In the genomic region with DNA sequence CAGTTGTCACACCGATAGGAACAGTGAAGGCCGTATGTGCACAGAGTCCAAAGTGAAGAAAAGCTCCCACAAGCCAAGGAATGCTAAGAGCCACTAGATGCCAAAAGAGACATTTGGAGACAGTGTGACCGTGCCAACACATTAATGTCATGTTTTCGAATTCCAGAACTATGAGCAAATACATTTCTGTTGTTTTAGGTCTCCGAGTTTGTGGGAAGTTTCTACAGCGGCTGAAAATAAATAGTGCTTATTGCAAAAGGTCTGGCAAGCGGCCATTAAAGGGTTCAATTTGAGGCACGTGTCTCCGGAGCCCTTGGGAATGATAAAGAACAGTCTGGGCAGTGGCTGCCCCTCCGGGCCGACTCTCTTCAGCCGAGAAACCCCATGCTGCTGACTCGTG, we compare ENCODE assay signal across 11 mouse cellular contexts. TPM values are rescaled to one million over a fixed set of nuclear protein-coding genes. Genes with fewer than 3 reads are reported as not detected.
DNase-seq lines count a peak whose midpoint lies in the region; ATAC-seq and TF ChIP-seq lines count a peak whose summit lies in the region.
"Had no signal": no experiment of that assay in that cellular context is flagged by ENCODE, and none has a peak within 500 bp of the region (broad histone marks: within the 10 kb centered on the region; RNA-seq: fewer than 3 reads in every experiment).

No protein-coding gene starts in this region.

- no peak for TF ChIP-seq POLR2A in heart, adult 2 months (IDR thresholded peaks at IDR 0.05; ENCODE audit: insufficient read depth, low read depth, low read length)

- no peak for TF ChIP-seq EP300 in heart, adult 2 months (IDR thresholded peaks at IDR 0.05; ENCODE audit: insufficient read depth, low read depth, low read length)

- H3K4me3 ChIP-seq in heart, adult 2 months = no peak overlapping the region
- H3K4me3 ChIP-seq in heart, embryonic 10.5 days = no peak overlapping the region
- no peak overlapping the region for H3K4me3 ChIP-seq in lung, embryonic 16.5 days (ENCODE audit: low read length)
- H3K4me3 ChIP-seq: forebrain, embryonic 10.5 days had no signal

- H3K27ac ChIP-seq in heart, adult 2 months = peak overlapping the region; percentile 36
- H3K27ac ChIP-seq in heart, embryonic 10.5 days = no peak overlapping the region
- no peak overlapping the region for H3K27ac ChIP-seq in lung, embryonic 16.5 days (ENCODE audit: low read length)
- H3K27ac ChIP-seq: forebrain, embryonic 10.5 days had no signal

- ATAC-seq in lung, embryonic 16.5 days (ENCODE audit: low read depth) = peak; percentile 93
- no peak for ATAC-seq in granulocyte monocyte progenitor cell, adult 5-6 weeks (replicated peaks; ENCODE audit: poor library complexity, severe bottlenecking)

- H3K4me1 ChIP-seq in heart, adult 2 months (ENCODE audit: control insufficient read depth, insufficient read depth, low read length) = no peaks in the 10 kb centered on the region
- no peaks in the 10 kb centered on the region for H3K4me1 ChIP-seq in heart, embryonic 10.5 days
- H3K4me1 ChIP-seq in lung, embryonic 16.5 days (replicated peaks; ENCODE audit: control insufficient read depth, insufficient read depth, low read length) = no peaks in the 10 kb centered on the region
- H3K4me1 ChIP-seq: forebrain, embryonic 10.5 days had no signal

- intact Hi-C loops in heart, adult 2 months (cut with DNase I) = no loop called here
- intact Hi-C loops in heart, postnatal 10 days (cut with DNase I) = no loop called here

- no peaks in the 10 kb centered on the region for H3K27me3 ChIP-seq in heart, adult 2 months (ENCODE audit: control insufficient read depth, insufficient read depth, low read length)
- no peaks in the 10 kb centered on the region for H3K27me3 ChIP-seq in heart, embryonic 10.5 days (ENCODE audit: insufficient read depth, poor library complexity, severe bottlenecking)
- H3K27me3 ChIP-seq in lung, embryonic 16.5 days (ENCODE audit: control insufficient read depth, insufficient read depth, low read depth, low read length) = no peaks in the 10 kb centered on the region
- H3K27me3 ChIP-seq: CH12.LX had no signal

- no peak overlapping the region for H3K9ac ChIP-seq in heart, adult 2 months (ENCODE audit: low read depth, low read length)
- no peak overlapping the region for H3K9ac ChIP-seq in lung, embryonic 16.5 days (ENCODE audit: low read length)

- peak; percentile 53 to 72 for DNase-seq in heart, adult 2 months
- no peak for DNase-seq in heart, embryonic 10.5 days (ENCODE audit: low spot score)
- peak; percentile 86 for DNase-seq in adrenal gland, postnatal 14 days
- DNase-seq in heart, postnatal 10 days = peak; percentile 77
- no peak for DNase-seq in left cerebral cortex, adult 11 months (ENCODE audit: low spot score)
- no peak for DNase-seq in right cerebral cortex, postnatal 25 days
- DNase-seq: midbrain, embryonic 14.5 days had no signal

- no peaks in the 10 kb centered on the region for H3K79me2 ChIP-seq in heart, adult 2 months (replicated peaks; ENCODE audit: control insufficient read depth, insufficient read depth, low read length)

- 35% methylated on average over 13 of the region's 13 CpGs for WGBS in heart, adult 2 months
- WGBS in heart, embryonic 10.5 days = 77% methylated on average over 13 of the region's 13 CpGs
- WGBS in lung, embryonic 16.5 days = 31% methylated on average over 13 of the region's 13 CpGs

- no peaks in the 10 kb centered on the region for H3K9me3 ChIP-seq in heart, embryonic 10.5 days
- no peaks in the 10 kb centered on the region for H3K9me3 ChIP-seq in lung, embryonic 16.5 days (ENCODE audit: control insufficient read depth, low read length)
- H3K9me3 ChIP-seq: forebrain, embryonic 10.5 days had no signal

- H3K4me2 ChIP-seq in lung, embryonic 16.5 days (ENCODE audit: low read depth, low read length) = no peak overlapping the region

- no peaks in the 10 kb centered on the region for H3K36me3 ChIP-seq in heart, adult 2 months (ENCODE audit: control insufficient read depth, insufficient read depth, low read length)
- H3K36me3 ChIP-seq in heart, embryonic 10.5 days = no peaks in the 10 kb centered on the region
- no peaks in the 10 kb centered on the region for H3K36me3 ChIP-seq in lung, embryonic 16.5 days (ENCODE audit: control insufficient read depth, insufficient read depth, low read length)
- H3K36me3 ChIP-seq: forebrain, embryonic 10.5 days had no signal

- TF ChIP-seq CTCF in heart, adult 2 months (IDR thresholded peaks at IDR 0.05) = no peak

RNA-seq across cellular contexts. Expression of a gene that starts 37.9 kb away (rescaled TPM):
- 10 to 100 TPM; 13.3 to 15.1 TPM for total RNA-seq in heart, adult 2 months (2021)
- polyA plus RNA-seq in heart, adult 2 months (2012; rRNA removed) = 2.6 and 6.3 TPM in 2 replicates
- polyA plus RNA-seq in heart, embryonic 10.5 days (2016; fragmentation: Nextera tagmentation; extraction: Ambion mirVana) = 3.4 and 3.5 TPM in 2 replicates
- total RNA-seq in adrenal gland, postnatal 14 days (2021) = 30.3 and 30.7 TPM in 2 replicates
- 10 to 100 TPM; 18.5 to 19.7 TPM for total RNA-seq in heart, postnatal 10 days (2021)
- 4.1 and 4.6 TPM in 2 replicates for polyA plus RNA-seq in lung, embryonic 16.5 days (2015; fragmentation: Nextera tagmentation; extraction: Ambion mirVana)
- 18.5 and 18.9 TPM in 2 replicates for total RNA-seq in granulocyte monocyte progenitor cell, adult 5-6 weeks (2014; fragmentation: Nextera tagmentation)
- total RNA-seq in granulocyte monocyte progenitor cell, adult 5-6 weeks (2017) = 16.6 and 20.2 TPM in 2 replicates

Comparison
In these comparisons a context has a peak if more than half of its experiments do, and no peak if none do; other contexts are left out.
1. DNase-seq: peak in heart, adult 2 months (2 of 2), adrenal gland, postnatal 14 days (single experiment) and heart, postnatal 10 days (2 of 2); none in heart, embryonic 10.5 days (single experiment), left cerebral cortex, adult 11 months (single experiment) and right cerebral cortex, postnatal 25 days (single experiment).